Mouse (Mus musculus): ENCODE results near the gene Tsga10ip. TPM values are rescaled to one million over a fixed set of nuclear protein-coding genes. Genes with fewer than 3 reads are reported as not detected.

The Tsga10ip gene
- polyA plus RNA-seq, 1 experiment from 2014 or later, result 0.45 TPM

DNA sequence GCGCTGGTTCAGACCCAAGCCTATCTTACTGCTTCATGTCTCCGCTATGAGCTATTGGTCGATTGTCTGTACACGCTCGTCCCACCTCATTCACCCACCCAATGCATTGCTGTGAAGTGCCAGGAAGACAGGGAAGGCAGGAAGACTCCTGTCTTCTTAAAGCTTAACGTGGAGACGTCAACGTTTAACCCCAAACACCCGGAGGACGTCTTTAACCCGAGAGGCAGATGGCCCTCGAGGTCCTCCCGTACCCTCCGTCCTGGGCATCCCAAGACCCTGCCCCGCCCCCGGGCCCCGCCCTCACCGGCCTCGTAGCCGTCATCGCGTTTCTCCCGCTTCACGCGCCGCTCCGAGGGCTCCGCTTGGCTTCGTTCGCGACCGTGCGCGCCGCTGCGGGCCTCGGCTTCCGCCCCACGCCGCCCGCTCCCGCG is 14.3 kb downstream of the Tsga10ip start:
- Histone ChIP-seq H3K4me3 (peak overlapping the region; percentile 99), H3K9me3 (no peaks in the 10 kb centered on the region), H3K9ac (peak overlapping the region; percentile 98), H3K4me1 (peaks cover 31% of the 10 kb centered on the region), H3K27me3 (no peaks in the 10 kb centered on the region), H3K36me3 (peaks cover 31% of the 10 kb centered on the region), H3K27ac (peak overlapping the region; percentile 88), H3K4me2 (replicated peaks) (peak overlapping the region; percentile 89)
- ATAC-seq (ENCODE audit: insufficient number of reproducible peaks, insufficient read depth, low FRiP score, low TSS enrichment), result no peak
- under 1% methylated on average over 42 of the region's 43 CpGs for WGBS

DNA sequence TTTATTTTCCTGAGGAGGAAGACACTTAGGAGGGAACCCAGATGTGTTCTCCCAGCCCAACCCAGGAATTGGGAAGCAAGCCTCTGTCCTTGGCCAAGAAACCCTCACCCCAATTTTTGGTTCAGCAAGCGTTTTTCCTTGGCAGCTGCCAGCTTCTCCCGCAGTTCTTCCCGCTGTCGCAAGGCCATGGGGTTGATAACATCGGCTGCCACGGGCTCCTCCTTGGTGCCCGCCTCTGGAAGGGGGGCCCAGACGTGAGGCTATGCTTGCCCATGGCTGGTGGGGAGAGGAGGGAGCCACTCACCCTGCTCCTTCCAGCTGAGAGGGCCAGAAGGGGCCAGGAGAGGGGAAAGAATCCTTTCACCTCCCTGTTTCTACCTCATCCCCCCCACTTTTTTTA is 17.6 kb downstream of the Tsga10ip start:
- Histone ChIP-seq H3K36me3 (peaks cover 64% of the 10 kb centered on the region), H3K4me2 (replicated peaks) (no peak overlapping the region), H3K27ac (no peak overlapping the region), H3K4me1 (peaks cover 23% of the 10 kb centered on the region), H3K27me3 (no peaks in the 10 kb centered on the region), H3K4me3 (no peak overlapping the region), H3K9ac (no peak overlapping the region), H3K9me3 (no peaks in the 10 kb centered on the region)
- WGBS, result 91% methylated on average over 8 of the region's 8 CpGs
- ATAC-seq (ENCODE audit: insufficient number of reproducible peaks, insufficient read depth, low FRiP score, low TSS enrichment), result no peak

DNA sequence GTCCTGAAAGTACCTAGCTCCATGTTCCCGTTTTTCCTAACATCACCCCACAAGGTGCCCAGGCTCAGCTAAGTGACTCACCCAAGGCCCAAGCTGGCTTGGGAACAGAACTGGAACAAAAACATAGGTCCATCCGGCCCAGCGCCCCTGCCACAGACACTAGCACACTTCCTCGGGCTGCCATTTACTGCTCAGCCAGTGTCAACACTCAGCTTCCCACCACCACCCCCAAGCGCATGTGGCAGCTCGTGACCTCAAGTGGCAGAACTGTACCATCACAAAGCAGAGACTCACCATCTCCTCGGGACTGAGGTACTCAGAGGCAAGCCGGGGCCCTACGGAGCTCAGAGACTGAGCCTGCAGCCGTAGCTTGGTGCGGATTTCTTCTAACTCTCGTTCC is 19.0 kb downstream of the Tsga10ip start:
- no peaks in the 10 kb centered on the region for H3K27me3 ChIP-seq
- H3K4me3 ChIP-seq, result no peak overlapping the region
- peaks cover 78% of the 10 kb centered on the region for H3K36me3 ChIP-seq
- no peak overlapping the region for H3K4me2 ChIP-seq (replicated peaks)
- H3K27ac ChIP-seq, result no peak overlapping the region
- H3K9me3 ChIP-seq, result no peaks in the 10 kb centered on the region
- H3K9ac ChIP-seq, result no peak overlapping the region
- ATAC-seq (ENCODE audit: insufficient number of reproducible peaks, insufficient read depth, low FRiP score, low TSS enrichment), result no peak
- 94% methylated on average over 12 of the region's 12 CpGs for WGBS
- H3K4me1 ChIP-seq, result peaks cover 16% of the 10 kb centered on the region

DNA sequence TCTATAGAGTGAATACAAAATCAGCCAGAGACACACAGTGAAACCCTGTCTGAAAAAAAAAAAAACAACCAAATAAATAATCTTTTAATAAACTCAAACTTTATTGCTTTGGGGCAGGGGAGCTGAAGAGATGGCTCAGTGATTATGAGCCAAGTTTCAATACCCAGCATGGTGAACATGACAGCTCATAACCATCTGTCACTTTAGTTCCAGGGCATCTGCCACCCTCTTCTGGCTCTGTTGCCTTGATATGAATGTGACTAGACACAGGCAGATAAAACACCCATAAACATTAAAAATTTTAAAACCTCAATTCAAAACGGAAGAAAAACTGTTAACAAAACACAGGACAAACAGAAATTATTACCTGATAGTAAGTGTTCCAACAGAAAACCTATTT is 24.9 kb downstream of the Tsga10ip start:
- H3K9ac ChIP-seq, result no peak overlapping the region
- WGBS, result 98% methylated on average over 1 of the region's 1 CpGs
- H3K4me1 ChIP-seq, result no peaks in the 10 kb centered on the region
- H3K27me3 ChIP-seq, result no peaks in the 10 kb centered on the region
- H3K4me3 ChIP-seq, result no peak overlapping the region
- no peak overlapping the region for H3K4me2 ChIP-seq (replicated peaks)
- H3K27ac ChIP-seq, result no peak overlapping the region
- H3K36me3 ChIP-seq, result peaks cover 66% of the 10 kb centered on the region
- no peaks in the 10 kb centered on the region for H3K9me3 ChIP-seq
- ATAC-seq (ENCODE audit: insufficient number of reproducible peaks, insufficient read depth, low FRiP score, low TSS enrichment), result no peak

DNA sequence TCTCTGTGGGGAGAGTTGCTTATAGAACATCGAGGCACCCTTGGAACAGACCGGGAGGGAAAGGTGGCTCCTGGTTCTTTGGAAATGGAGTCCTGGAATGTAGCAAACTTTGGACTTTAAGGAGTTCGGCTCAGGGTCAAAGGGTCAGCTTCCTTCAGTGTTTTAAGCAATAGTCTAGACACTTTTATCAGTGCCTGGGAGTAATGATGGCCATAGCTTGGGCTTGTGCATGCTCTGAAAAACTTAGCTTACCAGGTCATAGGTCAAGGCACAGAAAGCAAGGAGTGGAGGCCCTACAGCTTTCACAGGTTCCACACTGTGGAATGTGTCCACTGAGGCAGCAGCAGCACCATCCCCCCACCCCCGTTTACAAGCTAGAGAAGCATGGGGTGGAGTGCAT is 27.6 kb downstream of the Tsga10ip start:
- H3K36me3 ChIP-seq, result peaks cover 62% of the 10 kb centered on the region
- H3K27ac ChIP-seq, result no peak overlapping the region
- H3K27me3 ChIP-seq, result no peaks in the 10 kb centered on the region
- H3K4me3 ChIP-seq, result no peak overlapping the region
- no peaks in the 10 kb centered on the region for H3K4me1 ChIP-seq
- ATAC-seq (ENCODE audit: insufficient number of reproducible peaks, insufficient read depth, low FRiP score, low TSS enrichment), result 0 out of 2 replicates have a peak, but pooled peaks have one; percentile 41
- H3K9me3 ChIP-seq, result no peaks in the 10 kb centered on the region
- H3K4me2 ChIP-seq (replicated peaks), result no peak overlapping the region
- no peak overlapping the region for H3K9ac ChIP-seq
- 78% methylated on average over 4 of the region's 4 CpGs for WGBS

DNA sequence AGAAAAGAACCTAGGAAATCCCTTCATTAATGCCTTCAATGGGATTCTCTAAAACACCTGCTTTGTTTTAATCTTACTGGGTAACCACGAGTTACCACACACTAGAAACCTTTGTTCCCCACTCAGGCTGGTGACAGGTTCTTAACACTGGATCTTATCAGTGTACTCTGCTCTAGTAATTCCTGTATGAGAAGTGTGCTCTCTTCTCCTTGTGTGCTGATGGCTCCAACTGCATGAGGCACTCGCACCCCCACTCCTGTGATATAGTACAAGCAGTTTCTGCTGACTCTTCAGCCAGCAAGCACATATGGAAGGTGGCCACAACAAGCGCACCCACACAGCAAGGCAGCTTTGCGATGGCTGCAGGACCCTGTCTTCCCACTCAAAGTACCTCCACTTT is 28.1 kb downstream of the Tsga10ip start:
- 83% methylated on average over 4 of the region's 4 CpGs for WGBS
- Histone ChIP-seq H3K4me1 (no peaks in the 10 kb centered on the region), H3K9me3 (no peaks in the 10 kb centered on the region), H3K27ac (no peak overlapping the region), H3K4me2 (replicated peaks) (no peak overlapping the region), H3K9ac (no peak overlapping the region), H3K4me3 (no peak overlapping the region), H3K36me3 (peaks cover 61% of the 10 kb centered on the region), H3K27me3 (no peaks in the 10 kb centered on the region)
- no peak for ATAC-seq (ENCODE audit: insufficient number of reproducible peaks, insufficient read depth, low FRiP score, low TSS enrichment)

DNA sequence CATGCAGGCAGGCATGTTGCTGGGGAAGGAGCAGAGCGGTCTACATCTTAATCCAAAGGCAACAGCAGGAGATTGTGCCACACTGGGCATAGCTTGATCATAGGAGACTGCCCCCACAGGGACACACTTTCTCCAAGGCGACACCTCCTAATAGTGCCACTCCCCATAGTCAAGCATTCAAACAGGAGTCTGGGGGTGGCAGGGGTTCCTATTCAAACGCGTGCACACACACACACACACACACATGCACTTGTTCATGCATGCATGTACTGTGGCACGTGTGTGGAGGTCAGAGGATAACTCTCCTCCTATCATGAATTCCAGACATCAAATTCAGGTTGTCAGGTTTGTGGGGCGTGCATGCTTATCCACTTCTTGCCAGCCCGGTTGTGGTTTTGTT is 29.6 kb downstream of the Tsga10ip start:
- 94% methylated on average over 7 of the region's 7 CpGs for WGBS
- H3K36me3 ChIP-seq, result peaks cover 57% of the 10 kb centered on the region
- no peak overlapping the region for H3K4me3 ChIP-seq
- no peaks in the 10 kb centered on the region for H3K27me3 ChIP-seq
- H3K27ac ChIP-seq, result no peak overlapping the region
- H3K4me1 ChIP-seq, result peaks cover 7% of the 10 kb centered on the region
- ATAC-seq (ENCODE audit: insufficient number of reproducible peaks, insufficient read depth, low FRiP score, low TSS enrichment), result no peak
- H3K4me2 ChIP-seq (replicated peaks), result no peak overlapping the region
- no peak overlapping the region for H3K9ac ChIP-seq
- no peaks in the 10 kb centered on the region for H3K9me3 ChIP-seq

DNA sequence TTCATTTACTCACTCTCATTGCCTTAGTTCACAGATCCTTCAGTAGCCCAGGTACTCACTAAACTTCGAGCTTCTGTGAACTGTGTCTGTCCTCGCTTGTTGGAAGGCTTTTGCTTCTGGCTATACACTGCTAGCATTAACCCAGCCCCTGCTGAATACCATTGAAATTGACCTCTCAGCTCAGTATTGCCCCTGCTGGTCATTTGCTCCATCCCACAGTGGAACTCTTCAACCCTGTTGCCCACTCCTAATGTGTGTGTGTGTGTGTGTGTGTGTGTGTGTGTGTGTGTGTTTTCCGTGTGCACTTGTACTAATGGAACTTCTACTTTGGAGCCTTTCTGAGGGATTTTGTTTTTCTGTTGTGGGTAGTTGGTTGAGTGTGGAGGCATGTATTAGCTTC is 31.4 kb downstream of the Tsga10ip start:
- H3K9me3 ChIP-seq, result no peaks in the 10 kb centered on the region
- 88% methylated on average over 3 of the region's 3 CpGs for WGBS
- H3K9ac ChIP-seq, result no peak overlapping the region
- H3K4me2 ChIP-seq (replicated peaks), result no peak overlapping the region
- no peak for ATAC-seq (ENCODE audit: insufficient number of reproducible peaks, insufficient read depth, low FRiP score, low TSS enrichment)
- no peak overlapping the region for H3K4me3 ChIP-seq
- H3K27me3 ChIP-seq, result no peaks in the 10 kb centered on the region
- H3K36me3 ChIP-seq, result peaks cover 53% of the 10 kb centered on the region
- H3K27ac ChIP-seq, result no peak overlapping the region
- H3K4me1 ChIP-seq, result peaks cover 10% of the 10 kb centered on the region

DNA sequence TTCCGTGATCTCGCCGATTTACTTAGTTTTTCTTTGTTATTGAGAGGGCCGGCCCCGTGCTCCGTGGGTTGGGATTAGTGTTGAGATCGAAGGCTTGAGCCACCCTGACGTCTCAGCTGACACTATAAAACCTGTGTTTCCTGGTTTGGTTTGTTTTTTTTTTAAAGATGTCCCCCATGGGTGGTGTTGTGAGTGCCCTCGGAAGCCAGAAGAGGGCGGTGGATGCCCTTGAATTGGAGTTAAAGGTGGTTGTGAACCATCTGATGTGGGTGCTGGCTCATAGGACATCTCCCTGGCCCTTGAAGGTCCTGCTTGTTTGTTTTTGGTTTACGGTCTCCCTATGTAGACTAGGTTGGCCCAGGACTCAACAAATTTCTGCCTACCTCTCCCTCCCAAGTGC is 34.9 kb downstream of the Tsga10ip start:
- Histone ChIP-seq H3K27ac (peak overlapping the region; percentile 97), H3K27me3 (no peaks in the 10 kb centered on the region), H3K9me3 (no peaks in the 10 kb centered on the region), H3K4me2 (replicated peaks) (peak overlapping the region; percentile 88), H3K9ac (peak overlapping the region; percentile 89), H3K4me3 (peak overlapping the region; percentile 99), H3K4me1 (peaks cover 14% of the 10 kb centered on the region), H3K36me3 (peaks cover 60% of the 10 kb centered on the region)
- ATAC-seq (ENCODE audit: insufficient number of reproducible peaks, insufficient read depth, low FRiP score, low TSS enrichment), result no peak
- 9% methylated on average over 11 of the region's 11 CpGs for WGBS

DNA sequence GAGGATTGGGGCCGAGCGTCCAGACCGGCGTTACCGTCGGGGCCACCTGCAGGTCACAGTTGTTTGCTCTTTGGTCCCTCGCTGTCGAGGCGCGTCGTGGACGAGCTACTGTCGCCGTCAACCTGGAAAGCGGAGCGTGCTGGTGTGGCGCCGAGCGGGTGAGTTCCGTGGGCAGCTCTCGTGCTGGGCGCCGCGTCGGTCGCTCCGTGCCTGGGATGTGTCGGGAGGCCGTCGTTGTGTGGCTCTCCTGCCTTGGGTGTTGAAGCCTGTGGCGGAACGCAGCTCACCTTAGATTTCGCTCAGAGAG is 35.3 kb downstream of the Tsga10ip start, which contains the start of gene Banf1:
Banf1 (minus strand) TSS at position 116 of the 307 bp plus-strand sequence.
- Histone ChIP-seq H3K9me3 (no peaks in the 10 kb centered on the region), H3K9ac (peak within 1 kb of the TSS; percentile 89), H3K4me2 (replicated peaks) (peak within 1 kb of the TSS; percentile 88), H3K27me3 (no peaks in the 10 kb centered on the region), H3K4me1 (peaks cover 14% of the 10 kb centered on the region), H3K36me3 (peaks cover 55% of the 10 kb centered on the region), H3K27ac (peak within 1 kb of the TSS; percentile 97), H3K4me3 (peak within 1 kb of the TSS; percentile 99)
- no peak; the same call in 1 of the 2 replicates for ATAC-seq (ENCODE audit: insufficient number of reproducible peaks, insufficient read depth, low FRiP score, low TSS enrichment)
- under 1% methylated on average over 33 of the region's 33 CpGs for WGBS

DNA sequence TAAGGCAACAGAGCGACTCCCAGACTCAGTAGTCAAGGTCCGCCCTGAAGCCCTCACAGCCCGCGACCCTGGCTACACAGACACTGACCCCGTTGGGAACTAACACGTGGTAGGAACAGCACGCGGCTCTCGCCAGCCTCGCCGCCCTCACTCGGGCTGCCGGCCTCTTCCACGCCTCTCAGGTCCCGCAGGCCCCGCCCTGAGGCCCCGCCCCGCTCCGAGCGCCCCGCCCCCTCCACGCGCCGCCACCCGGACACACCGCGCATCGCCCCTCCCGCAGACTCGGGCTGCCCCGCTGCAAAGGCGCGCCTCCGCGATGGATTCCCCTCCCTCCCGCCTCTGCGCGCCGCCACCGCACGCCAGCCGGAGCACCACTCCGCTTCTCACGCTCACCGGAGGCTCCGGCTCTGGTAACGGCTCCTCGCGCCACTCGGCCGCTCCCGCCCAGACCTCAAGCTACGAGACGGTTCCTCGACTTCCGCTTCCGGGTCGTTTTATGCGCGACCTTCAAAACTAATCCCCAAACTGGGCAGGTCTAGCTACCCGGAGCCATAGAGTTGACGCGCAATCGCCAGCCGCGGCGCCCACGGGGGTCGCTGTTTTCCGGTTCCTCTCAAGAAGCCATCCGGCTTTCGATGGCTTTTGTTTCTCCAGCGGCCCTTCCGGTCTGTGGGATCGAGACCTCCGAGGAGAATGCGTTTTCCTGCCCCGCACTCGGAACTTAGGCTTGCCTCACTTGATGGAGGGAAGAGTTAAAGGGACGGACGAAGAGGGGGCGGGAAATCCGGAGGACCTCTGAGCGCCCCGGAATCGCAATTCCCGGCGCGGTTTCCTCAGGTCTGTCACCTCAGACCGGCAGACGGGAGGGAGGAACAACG is 35.9 kb downstream of the Tsga10ip start, which contains the start of gene Eif1ad:
Eif1ad (plus strand) TSS at position 567 of the 878 bp plus-strand sequence.
- H3K27ac ChIP-seq, result peak within 1 kb of the TSS; percentile 97
- WGBS, result under 1% methylated on average over 82 of the region's 92 CpGs
- peak within 1 kb of the TSS; percentile 88 for H3K4me2 ChIP-seq (replicated peaks)
- H3K4me3 ChIP-seq, result peak within 1 kb of the TSS; percentile 99
- peak within 1 kb of the TSS; percentile 89 for H3K9ac ChIP-seq
- H3K36me3 ChIP-seq, result peaks cover 49% of the 10 kb centered on the region
- peaks cover 14% of the 10 kb centered on the region for H3K4me1 ChIP-seq
- no peaks in the 10 kb centered on the region for H3K27me3 ChIP-seq
- H3K9me3 ChIP-seq, result no peaks in the 10 kb centered on the region
- ATAC-seq (ENCODE audit: insufficient number of reproducible peaks, insufficient read depth, low FRiP score, low TSS enrichment), result peak; percentile 90

DNA sequence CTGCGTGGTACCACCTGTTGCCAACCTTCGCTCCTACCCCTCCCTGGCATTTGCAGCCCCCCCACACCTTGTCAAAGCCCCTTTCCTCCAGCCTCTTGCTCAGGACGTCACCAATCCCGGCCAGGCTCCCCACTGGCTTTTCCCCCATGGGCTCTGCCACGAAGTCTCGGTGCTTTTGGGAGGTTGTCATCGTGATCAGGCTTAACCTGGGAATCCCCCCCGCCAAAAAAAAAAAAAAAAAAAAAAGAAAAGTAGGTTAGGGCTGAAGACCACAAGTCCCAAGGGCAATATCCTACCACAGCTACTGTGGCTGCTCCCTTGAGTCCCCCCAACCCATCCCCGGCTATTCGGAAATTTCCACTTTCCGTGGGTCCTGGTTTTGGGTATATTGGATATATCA is 36.6 kb downstream of the Tsga10ip start:
- H3K4me2 ChIP-seq (replicated peaks), result peak overlapping the region; percentile 88
- peak overlapping the region; percentile 89 for H3K9ac ChIP-seq
- H3K4me3 ChIP-seq, result peak overlapping the region; percentile 99
- no peak for ATAC-seq (ENCODE audit: insufficient number of reproducible peaks, insufficient read depth, low FRiP score, low TSS enrichment)
- no peaks in the 10 kb centered on the region for H3K27me3 ChIP-seq
- H3K4me1 ChIP-seq, result peaks cover 14% of the 10 kb centered on the region
- H3K9me3 ChIP-seq, result no peaks in the 10 kb centered on the region
- peaks cover 46% of the 10 kb centered on the region for H3K36me3 ChIP-seq
- H3K27ac ChIP-seq, result peak overlapping the region; percentile 97
- WGBS, result 19% methylated on average over 11 of the region's 11 CpGs
